Mouse (Mus musculus) brown adipose tissue, adult 24 weeks (tissue): ENCODE data around the gene Rps6ka5. TPM values are rescaled to one million over a fixed set of nuclear protein-coding genes. Genes with fewer than 3 reads are reported as not detected.

ENCODE experiments used
- H3K27ac ChIP-seq: fragments of 200-500 bp; replicated peaks from 2 replicates; pipeline ENCODE4 v1.5.1; 2012; ENCODE audit warnings: low read depth, mild to moderate bottlenecking, low read length
- H3K4me1 ChIP-seq: fragments of 200-500 bp; 2 replicates; pipeline ENCODE4 v1.6.1; 2012; ENCODE audit warnings: low read length, mixed read lengths; ENCODE audit not compliant: control insufficient read depth, insufficient read depth, insufficient read length
- H3K4me3 ChIP-seq: fragments of 200-500 bp; 2 replicates; pipeline ENCODE4 v1.5.1; 2012; ENCODE audit warnings: low read depth, mild to moderate bottlenecking, low read length, moderate library complexity; ENCODE audit not compliant: insufficient read depth
- polyA plus RNA-seq: library from polyadenylated mRNA; stranded (reverse); fragments of >200 nt; gene quantifications from 2 replicates; pipeline ENCODE4 v1.2.4, GENCODE M21; 2012; ENCODE audit not compliant: missing spikeins, insufficient read depth, insufficient read length

Gene Rps6ka5
- polyA plus RNA-seq, 1 experiment, result 9.4 TPM

GRCm38 (mm10) chr12:100613192-100613700, 113.5 kb downstream of the Rps6ka5 start:
- Histone ChIP-seq H3K4me1 (no peaks in the 10 kb centered on the region), H3K4me3 (no peak overlapping the region), H3K27ac (no peak overlapping the region)

GRCm38 (mm10) chr12:100609766-100610165, 117.0 kb downstream of the Rps6ka5 start:
- Histone ChIP-seq H3K4me1 (no peaks in the 10 kb centered on the region), H3K4me3 (no peak overlapping the region), H3K27ac (no peak overlapping the region)

DNA sequence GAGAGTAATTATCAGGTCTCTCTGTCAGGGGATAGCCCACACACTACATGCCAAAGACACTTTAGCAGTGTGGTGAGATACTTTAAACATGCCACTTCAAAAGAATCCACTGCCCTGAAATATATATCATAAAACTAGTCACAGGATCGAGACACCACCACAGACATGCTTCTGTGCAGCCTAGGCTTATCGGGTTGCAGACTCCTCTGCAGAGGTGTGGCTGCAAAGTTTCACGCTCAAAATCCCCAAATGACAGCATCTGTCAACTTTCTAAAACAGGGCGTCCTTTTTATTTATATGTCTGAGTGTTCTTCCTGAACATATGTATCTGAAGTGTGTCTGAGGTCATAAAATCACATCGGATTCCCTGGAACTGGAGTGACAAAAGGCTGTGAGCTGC, 117.7 kb downstream of the Rps6ka5 start:
- H3K27ac ChIP-seq, result no peak overlapping the region
- no peaks in the 10 kb centered on the region for H3K4me1 ChIP-seq
- H3K4me3 ChIP-seq, result no peak overlapping the region

DNA sequence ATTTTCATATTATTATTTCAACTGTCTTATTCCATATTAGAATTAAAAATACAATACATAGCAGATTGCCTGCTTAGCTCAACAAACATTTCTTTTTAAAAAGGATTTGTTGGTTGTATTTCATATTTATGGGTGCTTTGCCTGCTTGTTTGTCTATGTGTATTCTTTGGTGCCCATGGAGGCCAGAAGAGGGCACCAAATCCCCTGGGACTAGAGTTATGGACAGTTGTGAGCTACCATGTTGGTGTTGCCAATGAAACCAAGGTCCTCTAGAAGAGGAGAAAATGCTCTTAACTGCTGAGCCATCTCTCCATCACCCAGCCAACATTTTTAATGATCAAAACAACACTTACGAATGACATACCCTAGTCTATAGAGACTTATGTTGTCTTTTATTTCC, 120.0 kb downstream of the Rps6ka5 start:
- no peak overlapping the region for H3K4me3 ChIP-seq
- no peak overlapping the region for H3K27ac ChIP-seq
- no peaks in the 10 kb centered on the region for H3K4me1 ChIP-seq

GRCm38 (mm10) chr12:100605596-100605995, 121.2 kb downstream of the Rps6ka5 start:
- Histone ChIP-seq H3K4me3 (no peak overlapping the region), H3K27ac (no peak overlapping the region), H3K4me1 (no peaks in the 10 kb centered on the region)

GRCm38 (mm10) chr12:100604540-100604939, 122.2 kb downstream of the Rps6ka5 start:
- Histone ChIP-seq H3K27ac (no peak overlapping the region), H3K4me1 (no peaks in the 10 kb centered on the region), H3K4me3 (no peak overlapping the region)

GRCm38 (mm10) chr12:100594700-100595099, 132.1 kb downstream of the Rps6ka5 start:
- no peak overlapping the region for H3K4me3 ChIP-seq
- H3K4me1 ChIP-seq, result no peaks in the 10 kb centered on the region
- no peak overlapping the region for H3K27ac ChIP-seq

- Histone ChIP-seq H3K4me1 (no peaks in the 10 kb centered on the region), H3K4me3 (no peak overlapping the region), H3K27ac (no peak overlapping the region)
These were observed 140.2 kb downstream of the Rps6ka5 start for GRCm38 (mm10) chr12:100586601-100587000.

GRCm38 (mm10) chr12:100579221-100579620, 147.6 kb downstream of the Rps6ka5 start:
- Histone ChIP-seq H3K4me3 (no peak overlapping the region), H3K27ac (no peak overlapping the region), H3K4me1 (peaks cover 2% of the 10 kb centered on the region; the same call in 1 of the 2 replicates)

DNA sequence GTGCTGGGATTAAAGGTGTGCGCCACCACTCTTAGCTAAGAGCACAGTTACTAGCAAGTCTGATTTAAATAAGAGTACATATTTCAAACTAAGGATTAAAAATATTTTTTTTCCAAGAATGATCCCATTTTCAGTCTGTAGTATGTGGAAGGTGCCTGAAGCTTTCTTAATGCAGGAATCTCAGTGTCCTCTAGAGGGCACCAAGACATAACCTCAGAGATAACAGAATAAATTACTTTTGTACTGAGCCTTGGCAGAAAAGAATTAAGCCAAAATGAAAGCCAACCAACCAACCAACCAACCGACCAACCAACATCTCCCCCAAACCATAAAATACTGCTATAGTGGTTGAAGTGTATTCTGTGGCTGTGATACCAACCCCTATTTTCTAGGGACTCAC, 148.5 kb downstream of the Rps6ka5 start:
- Histone ChIP-seq H3K4me1 (peaks cover 2% of the 10 kb centered on the region; the same call in 1 of the 2 replicates), H3K27ac (no peak overlapping the region), H3K4me3 (no peak overlapping the region)

DNA sequence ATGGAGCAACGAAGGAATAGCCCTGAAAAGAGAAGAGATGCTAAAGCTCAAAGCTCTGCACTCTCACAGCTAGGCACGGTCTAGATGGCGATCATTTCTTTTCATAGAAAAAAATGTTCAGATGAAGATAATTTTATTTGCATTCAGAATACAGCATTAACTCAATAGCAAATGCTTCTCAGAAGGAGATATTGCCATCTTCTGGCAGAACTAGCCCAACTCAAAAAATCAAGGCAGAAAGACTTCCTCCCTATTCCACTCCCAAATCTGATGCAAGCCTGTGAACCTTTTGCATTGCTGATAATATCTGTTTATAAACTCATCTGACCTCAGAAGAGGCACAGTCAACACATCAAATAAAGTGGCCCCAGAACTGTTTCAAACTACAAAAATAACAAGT, 151.0 kb downstream of the Rps6ka5 start:
- Histone ChIP-seq H3K27ac (no peak overlapping the region), H3K4me1 (peaks cover 2% of the 10 kb centered on the region; the same call in 1 of the 2 replicates), H3K4me3 (no peak overlapping the region)

DNA sequence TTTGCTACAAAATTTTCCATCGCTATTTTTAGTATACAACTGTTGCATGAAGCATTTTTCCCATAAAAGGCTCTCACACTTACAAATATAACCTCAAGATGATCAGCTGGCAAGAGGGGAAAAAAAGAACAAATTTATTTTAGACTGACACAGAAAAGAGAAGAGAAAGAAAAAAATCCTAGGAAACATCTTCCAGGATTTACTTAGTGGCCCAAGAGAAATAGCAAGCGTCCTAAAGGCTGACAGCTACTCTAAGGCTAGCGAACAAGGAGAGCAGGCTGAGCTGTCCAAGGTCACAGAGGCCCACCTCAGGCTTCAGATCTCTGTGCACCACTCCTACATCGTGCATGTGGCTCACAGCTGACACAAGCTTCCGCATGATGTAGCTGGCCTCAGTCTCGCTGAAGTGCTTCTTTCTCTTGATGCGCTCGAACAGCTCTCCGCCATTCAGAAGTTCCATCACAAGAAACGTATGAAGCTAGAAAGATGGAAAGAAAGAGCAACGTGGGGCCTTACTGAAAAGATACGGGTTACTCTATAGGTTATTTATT, 156.2 kb downstream of the Rps6ka5 start:
- H3K4me3 ChIP-seq, result no peak overlapping the region
- H3K4me1 ChIP-seq, result peaks cover 2% of the 10 kb centered on the region; the same call in 1 of the 2 replicates
- no peak overlapping the region; the same call in 1 of the 2 replicates for H3K27ac ChIP-seq

DNA sequence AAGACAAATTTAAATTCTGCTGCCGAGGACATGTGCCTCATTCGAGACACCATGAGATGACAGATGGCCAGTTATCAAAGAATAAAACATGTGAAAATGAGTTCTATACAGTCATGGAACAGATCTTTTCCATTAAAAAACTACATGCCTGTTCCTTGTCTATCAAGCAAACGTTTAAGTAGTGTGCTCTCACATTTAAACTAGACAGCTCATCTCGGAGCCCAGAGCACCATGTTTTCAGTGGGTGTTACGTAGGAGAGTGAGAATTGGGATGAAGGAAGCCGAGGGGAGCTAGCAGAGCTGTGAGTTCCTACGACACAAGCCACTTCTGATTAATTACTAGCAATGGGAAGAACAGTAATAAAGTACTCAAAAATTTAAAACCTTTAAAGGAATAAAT, 158.0 kb downstream of the Rps6ka5 start:
- Histone ChIP-seq H3K4me1 (no peaks in the 10 kb centered on the region), H3K27ac (no peak overlapping the region), H3K4me3 (no peak overlapping the region)

DNA sequence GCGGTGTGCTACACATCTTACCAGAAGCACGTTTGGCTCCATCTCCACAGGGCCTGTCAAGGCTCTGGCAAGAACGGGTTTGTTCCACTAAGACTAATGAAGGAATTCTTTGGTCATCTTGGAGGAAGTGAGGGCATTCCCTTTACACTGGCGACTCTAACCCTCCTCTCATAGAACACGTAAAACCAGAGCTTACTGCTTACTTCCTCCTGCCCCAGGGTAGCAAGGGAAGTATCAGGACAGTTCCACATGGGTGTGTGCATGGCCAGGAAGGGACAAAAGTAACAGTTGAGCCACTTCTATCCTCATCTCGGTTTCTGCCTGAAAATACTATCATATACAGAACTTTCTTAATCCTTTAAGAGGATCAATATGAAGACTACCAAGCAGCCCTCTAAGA, 158.7 kb downstream of the Rps6ka5 start:
- Histone ChIP-seq H3K27ac (no peak overlapping the region), H3K4me1 (no peaks in the 10 kb centered on the region), H3K4me3 (no peak overlapping the region)

DNA sequence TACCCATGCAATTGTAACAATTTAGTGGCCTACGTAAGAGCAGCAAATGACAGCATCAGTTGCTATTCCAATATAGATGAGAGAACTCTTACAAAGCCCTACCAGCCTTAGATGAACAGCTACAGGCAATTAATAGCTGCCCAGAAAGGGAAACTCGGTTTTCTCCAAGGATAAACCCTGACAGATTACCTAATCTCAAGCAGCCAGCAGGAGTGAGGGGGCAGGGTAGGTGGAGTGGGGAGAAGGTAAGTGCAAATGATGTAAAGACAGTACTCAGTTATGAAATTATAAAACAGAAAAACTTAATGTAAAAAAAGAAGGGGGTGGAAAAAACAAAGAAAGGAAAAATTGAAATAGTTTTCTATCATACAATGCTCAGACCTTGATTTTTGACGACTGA, 159.2 kb downstream of the Rps6ka5 start:
- H3K27ac ChIP-seq, result no peak overlapping the region
- H3K4me1 ChIP-seq, result no peaks in the 10 kb centered on the region
- no peak overlapping the region for H3K4me3 ChIP-seq

DNA sequence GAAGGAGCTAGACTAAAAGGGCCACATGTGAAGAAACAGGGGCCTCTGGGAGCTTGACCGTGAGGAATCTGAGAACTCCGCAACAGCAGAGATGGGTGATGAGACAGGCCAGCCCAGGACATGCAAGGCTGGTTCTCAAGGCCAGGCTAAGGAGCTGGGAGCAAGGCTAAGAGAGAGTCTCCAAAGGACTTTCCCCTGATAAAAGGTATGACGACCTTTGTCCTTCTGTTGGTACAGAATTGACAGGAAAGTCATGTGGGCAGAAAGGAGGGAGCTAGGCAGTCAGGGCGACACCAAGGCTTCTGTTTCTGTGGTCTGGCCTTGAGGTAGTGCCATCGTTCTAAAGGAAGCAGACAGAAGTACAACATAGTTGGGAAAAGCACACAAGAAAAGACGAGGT, 173.1 kb downstream of the Rps6ka5 start:
- Histone ChIP-seq H3K4me1 (no peaks in the 10 kb centered on the region), H3K27ac (no peak overlapping the region), H3K4me3 (no peak overlapping the region)
